In genomic region chr4:137189058-137189457, GRCm38 (mm10) we compare ENCODE assay signal across 12 mouse cellular contexts.
A peak's percentile ranks its signal among the peaks of the same experiment; 100 is the strongest.
DNase-seq lines count a peak whose midpoint lies in the region; TF ChIP-seq lines count a peak whose summit lies in the region.
"Had no signal": no experiment of that assay in that cellular context is flagged by ENCODE, and none has a peak within 500 bp of the region (broad histone marks: within the 10 kb centered on the region; RNA-seq: fewer than 3 reads in every experiment).

No protein-coding gene starts in this region.

- H3K36me3 ChIP-seq in embryonic facial prominence, embryonic 10.5 days (replicated peaks) = no peaks in the 10 kb centered on the region
- no peaks in the 10 kb centered on the region for H3K36me3 ChIP-seq in thymus, adult 2 months (ENCODE audit: control insufficient read depth, insufficient read depth, low read length)
- H3K36me3 ChIP-seq: embryonic facial prominence, embryonic 13.5 days; heart, embryonic 13.5 days had no signal

- no peak overlapping the region for H3K4me3 ChIP-seq in embryonic facial prominence, embryonic 10.5 days
- H3K4me3 ChIP-seq in thymus, adult 2 months (ENCODE audit: control insufficient read depth, insufficient read depth, low read length) = no peak overlapping the region
- H3K4me3 ChIP-seq: embryonic facial prominence, embryonic 13.5 days; heart, embryonic 13.5 days; myocyte had no signal

- no peaks in the 10 kb centered on the region for H3K9me3 ChIP-seq in embryonic facial prominence, embryonic 10.5 days
- H3K9me3 ChIP-seq: embryonic facial prominence, embryonic 13.5 days; heart, embryonic 13.5 days had no signal

- peaks cover 15% of the 10 kb centered on the region for H3K4me1 ChIP-seq in embryonic facial prominence, embryonic 10.5 days
- peaks cover 14% of the 10 kb centered on the region for H3K4me1 ChIP-seq in thymus, adult 2 months (replicated peaks; ENCODE audit: control insufficient read depth, insufficient read depth, low read length)

- DNase-seq in adrenal gland, adult 2 months = peak; percentile 31
- no peak for DNase-seq in adrenal gland, adult 8-10 months
- peak; percentile 55 to 65 for DNase-seq in kidney, postnatal 4 days
- no peak for DNase-seq in kidney, adult 8-10 months
- peak; percentile 17 for DNase-seq in embryonic facial prominence, embryonic 10.5 days (ENCODE audit: low spot score)
- DNase-seq in thymus, adult 2 months = peak; percentile 80
- DNase-seq in ovary, postnatal 36 days (ENCODE audit: low spot score) = no peak
- DNase-seq in yolk sac, embryonic 10.5 days (ENCODE audit: low spot score) = no peak
- DNase-seq: lung, adult 2 months had no signal

- no peak for TF ChIP-seq POLR2A in thymus, adult 2 months (IDR thresholded peaks at IDR 0.05; ENCODE audit: control insufficient read depth, extremely low read depth, insufficient read depth, low read length, poor library complexity)

- peak; percentile 76; the same call in 1 of the 2 replicates for TF ChIP-seq CTCF in thymus, adult 2 months (IDR thresholded peaks at IDR 0.05; ENCODE audit: borderline replicate concordance, control insufficient read depth, extremely low read depth, insufficient read depth, low read length, poor library complexity)

- H3K27ac ChIP-seq in embryonic facial prominence, embryonic 10.5 days (replicated peaks) = no peak overlapping the region
- no peak overlapping the region for H3K27ac ChIP-seq in thymus, adult 2 months (ENCODE audit: control insufficient read depth, insufficient read depth, low read length)
- H3K27ac ChIP-seq: embryonic facial prominence, embryonic 13.5 days; heart, embryonic 13.5 days had no signal

- 61% methylated on average over 6 of the region's 6 CpGs for WGBS in embryonic facial prominence, embryonic 10.5 days
- WGBS in thymus, adult 2 months = 3% methylated on average over 6 of the region's 6 CpGs

- H3K27me3 ChIP-seq in embryonic facial prominence, embryonic 10.5 days (replicated peaks; ENCODE audit: low read depth, poor library complexity, severe bottlenecking) = 0 out of 2 replicates have a peak, but pooled peaks cover 10% of the 10 kb centered on the region
- no peaks in the 10 kb centered on the region for H3K27me3 ChIP-seq in thymus, adult 2 months (ENCODE audit: control insufficient read depth, insufficient read depth, low read length)
- H3K27me3 ChIP-seq: embryonic facial prominence, embryonic 13.5 days had no signal

Comparison
In these comparisons a context has a peak if more than half of its experiments do, and no peak if none do; other contexts are left out.
1. DNase-seq: peak in adrenal gland, adult 2 months (single experiment), kidney, postnatal 4 days (2 of 2), embryonic facial prominence, embryonic 10.5 days (single experiment) and thymus, adult 2 months (single experiment); none in adrenal gland, adult 8-10 months (single experiment), kidney, adult 8-10 months (0 of 2), ovary, postnatal 36 days (single experiment) and yolk sac, embryonic 10.5 days (single experiment).